Mouse (Mus musculus) ES-E14 (cell line): Measurements from ENCODE around the gene Ptpa. TPM values are rescaled to one million over a fixed set of nuclear protein-coding genes. Genes with fewer than 3 reads are reported as not detected.
A peak's percentile ranks its signal among the peaks of the same experiment; 100 is the strongest.

Source experiments
- DNase-seq: peaks from one replicate; pipeline ENCODE4 v3.0.0-alpha.2; 2013; ENCODE audit warnings: low read depth, low spot score
- H3K27ac ChIP-seq: 2 replicates; pipeline ENCODE4 v1.5.1; 2012; ENCODE audit warnings: low read depth, mild to moderate bottlenecking, low read length, moderate library complexity, mixed read lengths; ENCODE audit not compliant: poor library complexity, insufficient read depth, severe bottlenecking
- H3K36me3 ChIP-seq: 2 replicates; pipeline ENCODE4 v1.6.1; 2012; ENCODE audit warnings: mild to moderate bottlenecking, low read length, moderate library complexity, mixed read lengths; ENCODE audit not compliant: control insufficient read depth, poor library complexity, insufficient read depth, severe bottlenecking
- H3K4me1 ChIP-seq, 2 experiments: fragments of 150-350 bp in 1 of 2; sonication (generic) in 1 of 2; 2 replicates each; pipeline ENCODE4 v1.6.1; 2012; ENCODE audit warnings: low read length in 2 of 2, mild to moderate bottlenecking in 1 of 2, mixed read lengths in 1 of 2; ENCODE audit not compliant: control insufficient read depth in 2 of 2, insufficient read depth in 2 of 2, poor library complexity in 1 of 2
- H3K4me3 ChIP-seq, 2 experiments: fragments of 150-350 bp in 1 of 2; sonication (generic) in 1 of 2; 2 replicates each; pipeline ENCODE4 v1.5.1; 2012; ENCODE audit warnings: low read length in 2 of 2, low read depth in 1 of 2, mild to moderate bottlenecking in 1 of 2, mixed read lengths in 1 of 2; ENCODE audit not compliant: insufficient read depth in 1 of 2, poor library complexity in 1 of 2, severe bottlenecking in 1 of 2
- H3K9ac ChIP-seq: 2 replicates; pipeline ENCODE4 v1.6.1; 2012; ENCODE audit warnings: low read depth, mild to moderate bottlenecking, low read length, mixed read lengths; ENCODE audit not compliant: poor library complexity, insufficient read depth, severe bottlenecking
- H3K9me3 ChIP-seq: fragments of 150-350 bp; sonication (generic); 2 replicates; pipeline ENCODE4 v1.6.1; 2012; ENCODE audit warnings: low read depth, mild to moderate bottlenecking, low read length; ENCODE audit not compliant: control insufficient read depth, insufficient read depth
- CHD2 ChIP-seq: IDR thresholded peaks from 2 replicates; pipeline ENCODE4 v1.6.1; 2014; ENCODE audit warnings: mild to moderate bottlenecking, low read depth, low read length, inconsistent platforms
- HCFC1 ChIP-seq: IDR thresholded peaks from 2 replicates; pipeline ENCODE4 v1.6.1; 2012; ENCODE audit warnings: low read length, inconsistent platforms, borderline replicate concordance; ENCODE audit not compliant: insufficient read depth
- MAFK ChIP-seq: IDR thresholded peaks from 2 replicates; pipeline ENCODE4 v1.6.1; 2014; ENCODE audit warnings: mild to moderate bottlenecking, low read depth, low read length, inconsistent platforms; ENCODE audit not compliant: insufficient read depth
- ZC3H11A ChIP-seq: IDR thresholded peaks from 2 replicates; pipeline ENCODE4 v1.6.1; 2012; ENCODE audit warnings: low read depth, mild to moderate bottlenecking, inconsistent platforms, low read length, borderline replicate concordance
- ZNF384 ChIP-seq: IDR thresholded peaks from 2 replicates; pipeline ENCODE4 v1.6.1; 2012; ENCODE audit warnings: low read depth, low read length, inconsistent platforms
- in situ Hi-C, 2 experiments: fragments of 600-800 bp; cut with MboI; formaldehyde crosslinking; loops; one replicate each; pipeline ENCODE4 v1.15.1; 2025; ENCODE audit warnings: low sequenced_read_pairs in 2 of 2, inconsistent platforms in 1 of 2; ENCODE audit not compliant: unreplicated experiment in 2 of 2
- total RNA-seq: library from RNA; depleted of rRNA; stranded (reverse); fragments of 300-350 nt; gene quantifications from 2 replicates; pipeline ENCODE4 v1.2.3, GENCODE M21; 2012

The Ptpa gene
- total RNA-seq, 1 experiment = 97.9 TPM

GRCm38 (mm10) chr2:30473431-30474031 is 57.7 kb downstream of the Ptpa start:
- no peak for DNase-seq
- H3K4me1 ChIP-seq = peaks cover 0 to 15% of the 10 kb centered on the region in 2 experiments; a peak in 2 of 4 replicates
- H3K9me3 ChIP-seq = no peaks in the 10 kb centered on the region
- peak overlapping the region; percentile 90 to 92 for H3K4me3 ChIP-seq
- TF ChIP-seq CHD2 = no peak
- TF ChIP-seq ZC3H11A = no peak
- TF ChIP-seq ZNF384 = no peak
- TF ChIP-seq HCFC1 = no peak
- no peak for TF ChIP-seq MAFK
- peak overlapping the region; percentile 90 for H3K9ac ChIP-seq
- in situ Hi-C loops = loop anchor here (25.0 kb wide), 1 partner anchor 314 kb away; no protein-coding TSS in a partner anchor
- H3K36me3 ChIP-seq = peaks cover 2% of the 10 kb centered on the region; the same call in 1 of the 2 replicates
- no peak overlapping the region for H3K27ac ChIP-seq

DNA sequence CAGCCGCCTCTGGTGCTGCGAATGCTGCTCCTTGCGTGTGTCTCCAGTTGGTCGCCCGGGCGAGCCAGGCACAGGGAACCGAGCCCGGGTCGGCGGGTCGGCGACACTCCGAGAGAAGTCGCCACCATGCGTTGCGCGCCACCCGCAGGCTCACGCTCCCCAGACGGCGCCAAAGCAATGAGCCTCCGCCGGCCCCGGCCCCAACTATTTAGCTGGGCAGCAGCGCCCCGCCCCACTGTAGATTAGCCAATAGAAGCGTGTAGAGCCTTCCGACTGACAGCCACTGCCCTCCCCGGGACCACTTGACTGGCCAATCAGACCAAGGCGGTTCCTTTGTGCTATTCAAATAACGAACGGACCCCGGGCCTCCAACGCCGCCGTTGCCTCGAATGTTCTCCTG is 58.2 kb downstream of the Ptpa start, which contains the start of gene Ier5l:
Gene Ier5l, minus strand, starts transcription at position 181 of the 400 bp plus-strand sequence.
- in situ Hi-C loops = loop anchor here (25.0 kb wide), 1 partner anchor 313 kb away; no protein-coding TSS in a partner anchor

DNA sequence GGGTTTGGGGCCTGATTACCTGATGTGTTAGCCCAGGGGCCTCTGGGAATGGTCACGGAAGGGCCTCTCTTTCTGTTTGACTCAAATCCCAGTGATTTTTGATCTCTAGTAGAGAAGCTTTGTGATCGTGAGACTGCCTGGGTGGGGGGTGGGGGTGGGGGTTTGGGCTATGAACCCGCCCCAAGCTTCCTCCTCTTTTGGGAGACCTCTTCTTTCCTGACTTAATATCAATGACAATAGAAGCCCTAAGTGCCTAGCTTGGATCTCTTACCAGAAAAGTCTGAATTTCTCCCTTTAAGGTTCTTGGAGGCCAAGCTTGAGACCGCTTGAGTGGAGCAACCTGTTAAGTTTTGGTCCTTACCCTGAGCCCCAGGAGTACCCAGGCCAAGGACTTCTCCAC is 58.9 kb downstream of the Ptpa start:
- no peak for DNase-seq
- peak overlapping the region; percentile 82 for H3K27ac ChIP-seq
- peak overlapping the region; percentile 73 to 90 for H3K4me3 ChIP-seq
- no peak for TF ChIP-seq ZC3H11A
- no peak for TF ChIP-seq HCFC1
- TF ChIP-seq MAFK = no peak
- TF ChIP-seq ZNF384 = no peak
- no peak for TF ChIP-seq CHD2
- H3K9ac ChIP-seq = peak overlapping the region; percentile 76
- H3K4me1 ChIP-seq = peaks cover 0 to 11% of the 10 kb centered on the region in 2 experiments; a peak in 2 of 4 replicates
- in situ Hi-C loops = loop anchor here (25.0 kb wide), 1 partner anchor 313 kb away; no protein-coding TSS in a partner anchor
- peaks cover 2% of the 10 kb centered on the region; the same call in 1 of the 2 replicates for H3K36me3 ChIP-seq
- H3K9me3 ChIP-seq = no peaks in the 10 kb centered on the region

More for the DNA sequence above, 58.2 kb downstream of the Ptpa start, which contains the start of gene Ier5l:
- peak within 1 kb of the TSS; percentile 90 for H3K9ac ChIP-seq
- H3K27ac ChIP-seq = peak within 1 kb of the TSS; percentile 82
- H3K9me3 ChIP-seq = no peaks in the 10 kb centered on the region
- H3K4me3 ChIP-seq = peak within 1 kb of the TSS; percentile 90 to 92
- TF ChIP-seq CHD2 (peak; percentile 54), MAFK (no peak)
- DNase-seq = peak; percentile 91
- peaks cover 0 to 13% of the 10 kb centered on the region in 2 experiments; a peak in 2 of 4 replicates for H3K4me1 ChIP-seq
- peaks cover 2% of the 10 kb centered on the region; the same call in 1 of the 2 replicates for H3K36me3 ChIP-seq

GRCm38 (mm10) chr2:30475457-30475856 is 59.6 kb downstream of the Ptpa start:
- Histone ChIP-seq H3K36me3 (peaks cover 2% of the 10 kb centered on the region; the same call in 1 of the 2 replicates), H3K4me1 (peaks cover 0 to 11% of the 10 kb centered on the region in 2 experiments; a peak in 2 of 4 replicates), H3K9ac (peak overlapping the region; percentile 9; the same call in 1 of the 2 replicates), H3K4me3 (peak overlapping the region; percentile 73 to 90; a peak in 2 of 4 replicates), H3K9me3 (no peaks in the 10 kb centered on the region), H3K27ac (peak overlapping the region; percentile 69; the same call in 1 of the 2 replicates)
- TF ChIP-seq MAFK (no peak), ZNF384 (no peak), ZC3H11A (no peak), HCFC1 (no peak), CHD2 (no peak)
- in situ Hi-C loops = no loop called here
- DNase-seq = no peak
